Mouse (Mus musculus) lung, postnatal 14 days (tissue): ENCODE data around the gene Ints6l.
"Not testable (repeated sequence)": the region's sequence is repeated elsewhere in the genome, so short reads cannot be mapped to it uniquely, and the experiment has no call there.

Experiments
- DNase-seq: peaks from one replicate; pipeline ENCODE4 v3.0.0; 2021

Gene Ints6l

DNA sequence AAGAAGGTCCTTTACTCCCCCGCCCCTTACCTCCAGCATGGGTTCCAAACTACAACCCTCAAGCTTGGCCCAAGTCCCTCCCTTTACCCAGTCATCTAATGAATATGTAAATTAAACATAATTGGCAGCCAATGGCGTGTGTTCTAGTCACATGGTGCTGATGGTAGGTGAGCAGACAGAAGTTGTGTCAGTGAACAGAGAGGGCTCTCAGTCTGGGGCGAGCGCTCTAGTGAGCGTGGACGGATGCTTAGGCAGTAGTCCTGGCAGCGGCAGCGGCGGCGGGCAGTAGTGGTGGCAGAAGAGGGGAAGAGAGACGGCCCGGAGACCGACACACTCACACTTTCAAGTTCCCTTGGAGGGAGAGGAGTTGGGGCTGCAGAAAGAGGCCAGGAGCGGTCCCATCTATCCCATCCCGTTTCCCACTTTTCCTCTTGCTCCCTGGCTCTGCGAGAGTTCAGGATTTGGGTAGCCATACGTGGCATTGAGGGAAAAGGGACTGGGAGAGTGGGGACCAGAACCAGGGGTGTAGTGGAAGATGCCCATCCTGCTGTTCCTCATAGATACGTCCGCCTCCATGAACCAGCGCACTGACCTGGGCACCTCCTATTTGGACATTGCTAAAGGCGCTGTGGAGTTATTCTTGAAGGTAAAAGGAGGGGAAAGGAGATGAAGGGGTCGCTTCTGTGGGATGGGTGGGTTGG lies at the start of gene Ints6l:
Gene Ints6l, plus strand, starts transcription at position 187 of the 701 bp plus-strand sequence.
- peak; percentile 76 for DNase-seq

DNA sequence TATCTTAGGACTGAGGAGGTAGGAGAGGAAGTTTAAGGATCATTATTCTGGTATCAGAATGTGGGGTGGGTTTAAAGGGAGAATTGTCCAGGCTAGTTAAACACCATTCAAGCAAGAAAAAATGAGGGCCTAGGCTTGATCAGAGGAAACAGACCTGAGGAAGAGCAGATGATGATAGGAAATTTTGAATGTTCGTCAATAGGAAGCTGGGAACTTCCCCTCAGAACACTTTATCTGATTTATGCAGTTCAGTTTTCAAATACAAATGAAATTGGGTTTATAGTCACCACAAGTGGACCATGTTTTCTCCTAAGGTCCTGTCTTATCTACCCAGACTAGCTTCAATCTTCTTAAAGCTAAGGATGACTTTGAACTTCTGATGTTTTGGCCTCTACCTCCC lies 49.2 kb upstream of the Ints6l start:
- DNase-seq = no peak

DNA sequence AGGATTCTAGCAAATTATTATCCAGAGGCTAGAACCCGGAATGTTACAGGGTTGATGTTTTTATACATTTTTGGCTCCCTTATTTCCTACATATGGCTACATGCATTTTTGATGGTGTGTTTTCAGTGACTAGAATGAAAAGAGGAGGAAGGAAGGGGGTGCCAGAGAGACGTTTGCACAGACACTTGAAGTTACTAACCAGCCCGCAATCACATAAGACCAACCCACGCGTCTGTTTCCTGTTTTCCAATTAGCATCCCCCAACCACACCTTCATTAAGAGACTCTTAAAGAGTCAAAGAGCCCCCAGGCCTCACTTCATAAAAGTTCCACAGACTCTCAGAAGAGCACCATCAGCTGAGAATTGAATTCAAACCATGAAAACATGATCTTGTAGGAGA lies 48.5 kb upstream of the Ints6l start:
- DNase-seq = no peak

DNA sequence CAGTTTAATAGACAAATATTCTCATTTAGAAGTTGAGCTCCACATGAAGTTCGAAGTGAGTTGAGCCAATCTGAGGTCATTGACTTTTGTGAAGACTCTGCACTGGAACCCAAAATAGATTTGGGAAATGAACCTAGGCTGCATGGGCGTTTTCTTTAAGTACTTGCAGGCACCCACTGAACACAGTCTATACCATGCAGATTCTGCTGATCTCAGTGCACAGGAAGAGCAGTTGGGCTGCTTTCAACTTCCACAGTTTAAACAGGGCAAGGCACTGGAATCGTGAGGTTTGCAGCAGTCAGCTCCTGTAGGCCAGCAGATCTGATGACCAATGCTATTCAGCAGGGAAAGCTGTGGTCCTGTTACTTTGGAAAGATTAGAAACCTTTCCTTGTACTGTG lies 38.4 kb upstream of the Ints6l start:
- DNase-seq = no peak

DNA sequence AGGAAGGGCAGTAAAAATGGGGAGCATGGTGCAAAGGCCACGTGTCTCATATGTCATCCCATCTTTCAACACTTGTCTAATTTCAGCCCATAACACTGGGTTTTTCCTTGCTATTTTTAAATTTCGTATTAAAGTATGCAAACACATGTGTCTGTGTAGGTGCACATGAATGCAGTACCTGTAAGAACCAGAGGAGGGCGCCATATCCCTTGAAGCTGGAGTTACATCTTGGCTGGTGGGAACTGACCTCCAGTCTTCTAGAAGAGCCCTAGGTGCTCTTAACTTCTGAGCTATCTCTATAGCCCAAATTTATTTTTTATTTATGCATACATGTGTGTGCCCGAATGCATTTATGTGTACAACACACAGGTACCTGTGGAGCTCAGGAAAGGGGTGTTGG lies 37.1 kb upstream of the Ints6l start:
- DNase-seq = no peak

DNA sequence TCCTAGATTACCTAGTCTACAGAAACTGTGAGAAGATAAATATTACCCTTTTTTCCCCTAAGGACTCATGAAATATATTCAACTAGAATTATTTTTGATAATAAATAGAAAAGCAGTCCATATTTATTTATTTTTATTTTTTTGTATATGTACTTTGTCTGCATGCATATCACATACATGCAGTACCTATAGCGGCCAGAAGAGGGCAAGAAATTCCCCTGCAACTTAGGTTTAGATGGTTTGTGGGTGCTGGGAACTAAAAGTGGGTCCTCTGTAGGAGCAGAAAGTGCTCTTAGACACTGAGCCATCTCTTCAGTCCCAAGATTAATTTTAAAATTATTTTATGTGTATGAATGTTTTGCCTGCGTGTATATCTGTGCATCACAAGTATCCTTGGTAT lies 24.1 kb upstream of the Ints6l start:
- no peak for DNase-seq

DNA sequence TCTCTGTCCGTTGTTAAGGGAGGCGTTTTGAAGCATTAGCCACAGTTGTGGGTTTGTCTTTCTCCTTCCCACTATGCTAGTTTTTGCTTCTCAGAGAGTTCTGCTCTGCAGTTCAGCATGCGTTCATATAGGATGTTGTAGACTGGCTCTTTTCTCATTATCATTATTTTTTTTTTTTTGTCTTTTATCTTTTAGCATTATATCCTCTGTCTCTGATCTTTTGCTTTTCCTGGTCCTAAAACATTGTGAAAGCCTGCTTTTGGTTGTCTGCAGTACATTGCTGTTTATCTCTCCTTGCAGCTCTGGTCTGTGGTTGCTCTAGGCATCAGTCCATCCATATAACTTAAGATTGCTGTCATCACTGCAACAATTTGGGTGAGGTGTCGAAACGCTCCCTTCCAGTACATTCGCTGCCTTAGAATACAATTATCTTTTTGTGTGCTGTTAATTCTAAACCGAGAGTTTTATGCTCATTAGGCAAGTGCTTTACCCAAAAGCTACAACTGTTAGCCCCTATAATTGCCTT lies 18.8 kb upstream of the Ints6l start:
- no peak for DNase-seq

DNA sequence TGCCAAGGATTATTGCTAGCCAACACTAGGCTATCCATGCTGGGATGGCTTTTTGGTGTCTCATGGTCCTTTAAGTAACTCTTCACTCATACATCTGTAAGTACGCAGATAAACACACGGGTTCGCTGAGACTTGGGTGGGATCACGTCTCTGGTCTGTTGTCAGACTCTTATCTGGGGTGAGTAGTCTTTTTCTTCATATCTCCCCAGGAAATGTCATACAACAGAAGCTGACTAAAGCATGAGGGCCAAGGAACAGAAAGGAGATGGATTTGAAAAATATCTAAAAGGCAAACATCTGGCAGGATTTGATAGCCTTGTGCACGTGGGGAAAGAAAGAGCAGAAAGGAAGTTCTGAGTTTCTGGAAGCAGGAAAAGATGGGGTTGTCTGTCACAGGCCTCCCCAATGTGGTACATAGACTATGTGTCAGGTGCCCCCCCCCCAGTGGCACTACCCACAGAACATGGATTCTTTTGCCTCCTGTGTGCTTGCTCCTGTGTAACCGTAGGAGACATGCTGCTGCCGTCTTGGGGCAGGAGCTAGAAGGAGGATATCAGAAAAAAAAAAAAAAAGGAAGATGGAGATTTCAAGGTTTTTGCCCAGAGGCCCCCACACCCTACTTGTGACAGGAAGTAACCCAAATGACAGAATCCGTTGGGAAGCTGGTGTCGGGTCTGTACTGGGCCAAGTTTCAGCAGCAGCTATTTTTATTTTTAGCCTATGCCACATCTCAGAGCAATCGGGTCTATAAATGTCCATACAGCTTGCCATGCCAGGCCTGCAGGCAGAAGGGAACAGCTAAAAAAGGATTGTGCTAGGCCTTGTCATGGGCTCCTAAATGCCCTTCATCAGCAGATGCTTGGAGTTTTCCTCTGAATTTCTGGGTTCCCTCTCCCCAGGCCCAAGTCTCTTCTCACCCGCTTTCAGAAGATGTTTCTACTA lies 7.9 kb upstream of the Ints6l start:
- no peak for DNase-seq

DNA sequence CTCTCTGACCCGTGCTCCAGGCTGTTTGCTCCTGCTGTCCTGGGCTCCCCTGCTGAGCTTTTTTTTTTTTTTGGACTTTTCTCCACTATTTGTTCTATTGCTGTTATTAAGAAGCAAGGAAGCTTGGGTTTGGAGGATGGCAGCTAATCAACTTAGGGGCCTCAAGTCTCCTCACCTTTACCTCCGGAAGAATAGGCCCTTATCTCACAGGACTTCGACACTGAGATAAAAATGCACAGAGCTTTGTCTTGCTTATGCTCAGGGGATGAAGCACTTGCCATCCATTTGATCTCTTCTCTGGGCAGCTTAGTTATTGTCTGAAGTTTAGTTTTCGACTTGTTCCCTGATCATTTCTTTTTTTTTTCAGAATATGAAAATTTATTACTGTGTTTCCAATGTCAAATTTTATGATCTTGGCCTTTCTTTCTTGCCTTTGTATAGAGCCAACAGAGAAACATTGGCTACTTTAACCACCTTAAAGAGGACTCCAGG lies 7.1 kb upstream of the Ints6l start, which contains the start of gene Gm2174:
Gene Gm2174, plus strand, starts transcription at position 442 of the 492 bp plus-strand sequence.
- no peak for DNase-seq

DNA sequence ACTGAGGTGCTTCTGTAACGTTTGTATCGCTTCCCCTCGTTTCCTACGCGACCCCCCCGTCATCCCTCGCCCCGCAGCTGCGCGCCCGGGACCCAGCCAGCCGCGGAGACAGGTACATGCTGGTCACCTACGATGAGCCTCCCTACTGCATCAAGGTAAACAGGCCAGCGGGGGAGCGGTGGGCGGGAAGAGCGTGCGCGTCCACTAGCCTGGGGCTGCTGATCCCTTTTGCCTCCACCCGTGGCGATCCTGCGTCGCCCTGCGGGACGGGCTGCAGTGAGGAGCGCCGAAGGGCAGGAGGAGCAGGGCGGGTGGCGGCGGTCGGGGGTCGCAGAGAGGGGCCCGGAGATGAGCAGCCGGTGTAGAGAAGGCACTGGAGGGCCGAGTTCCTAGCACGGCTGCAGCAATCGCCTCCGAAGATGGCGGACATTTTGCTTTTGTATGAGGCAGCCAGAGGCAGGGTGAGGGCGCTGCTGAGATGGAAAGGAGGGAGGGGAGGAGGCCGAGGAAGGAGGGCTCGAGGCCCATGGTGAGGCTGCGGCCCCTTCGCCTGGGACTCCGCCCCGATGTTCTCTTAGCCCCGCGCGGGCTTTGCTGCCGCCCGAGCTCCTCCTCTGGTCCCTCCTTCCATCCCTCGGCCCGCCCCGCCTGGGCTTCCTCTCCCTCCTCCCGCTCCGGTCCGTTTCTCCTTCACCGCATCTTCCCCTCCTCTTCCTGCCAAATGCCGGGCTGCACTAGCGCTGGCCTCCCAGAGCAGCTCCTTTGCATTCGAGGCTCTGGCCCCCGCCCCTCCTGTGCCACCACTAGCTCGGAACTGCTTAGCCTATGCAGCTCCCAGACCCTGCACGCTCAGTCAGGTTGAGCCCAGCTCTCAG lies 952 bp downstream of the Ints6l start:
- DNase-seq = peak; percentile 86

DNA sequence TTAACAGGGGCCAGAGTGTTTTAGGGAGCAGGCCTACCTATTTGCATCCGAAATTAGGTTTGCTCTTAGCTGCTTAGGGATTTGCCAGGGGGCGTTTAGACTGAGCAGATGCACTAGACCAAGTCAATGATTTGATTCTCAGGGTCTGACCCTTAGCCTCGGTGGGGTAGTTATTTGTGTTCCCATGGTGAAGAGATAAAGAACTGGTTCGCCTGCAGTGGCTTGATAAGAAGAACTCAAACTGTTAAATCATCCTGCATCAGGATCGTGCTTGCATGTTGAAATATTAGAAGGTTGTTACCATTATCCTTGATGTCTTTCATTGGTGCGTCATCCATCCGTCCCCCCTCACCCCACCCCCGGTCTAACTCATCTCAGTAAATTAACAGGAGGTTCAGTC lies 1.7 kb downstream of the Ints6l start:
- no peak for DNase-seq

DNA sequence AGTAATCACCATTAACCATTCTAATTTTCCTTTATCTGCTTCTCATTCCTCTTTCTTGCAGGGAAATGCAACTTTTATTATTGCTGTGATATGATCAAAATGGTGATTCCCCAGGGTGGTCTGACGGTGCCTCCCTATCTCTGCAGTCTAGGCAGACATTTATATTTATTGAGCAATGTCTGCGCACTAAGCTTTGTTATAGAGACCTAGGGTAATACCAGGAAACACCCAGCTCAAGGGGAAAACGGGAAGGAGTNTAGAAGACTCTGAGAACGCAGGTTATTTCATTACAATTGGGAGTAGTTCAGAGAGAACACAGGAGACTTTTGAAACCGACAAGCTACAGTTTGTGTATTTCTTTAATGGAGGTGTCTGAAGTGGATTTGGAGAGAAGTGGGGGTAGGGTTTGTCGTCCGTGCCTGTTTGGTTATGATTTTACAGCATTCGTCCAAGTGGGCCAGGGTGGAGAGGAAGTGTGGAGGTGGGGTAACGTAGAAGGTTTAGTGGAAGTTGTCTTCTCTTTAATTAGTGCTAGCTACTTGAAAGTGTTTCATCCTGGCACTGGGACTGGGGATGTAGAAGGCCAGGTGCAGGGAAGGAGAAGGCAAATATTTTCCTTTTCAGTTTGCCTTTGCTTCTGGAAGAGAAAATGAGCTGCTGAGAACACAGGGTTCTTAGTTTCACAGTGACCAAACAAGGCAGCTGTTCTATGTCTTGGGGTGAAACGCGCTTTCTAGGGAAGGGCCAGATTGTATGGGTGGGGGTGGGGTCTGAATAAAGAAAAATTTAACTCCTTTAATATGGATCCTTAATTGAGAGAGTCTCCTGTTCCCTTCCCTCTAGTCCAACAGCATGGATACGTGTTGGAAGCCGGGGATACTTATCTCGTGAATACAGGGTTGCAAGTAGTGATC lies 7.6 kb downstream of the Ints6l start:
- DNase-seq = peak; percentile 5

DNA sequence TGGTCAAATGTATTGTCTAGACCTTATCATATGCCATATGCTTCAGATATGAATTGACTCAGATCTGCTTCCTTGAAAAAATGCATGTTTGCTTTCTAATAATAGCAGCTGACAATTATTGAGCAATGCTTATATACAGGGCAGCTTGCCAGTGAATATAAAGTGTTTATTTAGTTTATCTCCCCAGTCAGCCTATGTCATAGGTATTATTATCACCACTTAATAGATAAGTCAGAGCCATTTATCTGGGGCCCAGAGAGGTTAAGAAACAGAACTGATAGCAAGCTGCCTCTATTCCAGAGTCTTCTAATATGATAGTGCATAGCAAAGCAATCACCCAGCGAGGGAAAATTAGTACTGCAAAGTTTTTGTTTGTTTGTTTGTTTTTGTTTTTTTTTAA lies 10.2 kb downstream of the Ints6l start:
- no peak for DNase-seq

DNA sequence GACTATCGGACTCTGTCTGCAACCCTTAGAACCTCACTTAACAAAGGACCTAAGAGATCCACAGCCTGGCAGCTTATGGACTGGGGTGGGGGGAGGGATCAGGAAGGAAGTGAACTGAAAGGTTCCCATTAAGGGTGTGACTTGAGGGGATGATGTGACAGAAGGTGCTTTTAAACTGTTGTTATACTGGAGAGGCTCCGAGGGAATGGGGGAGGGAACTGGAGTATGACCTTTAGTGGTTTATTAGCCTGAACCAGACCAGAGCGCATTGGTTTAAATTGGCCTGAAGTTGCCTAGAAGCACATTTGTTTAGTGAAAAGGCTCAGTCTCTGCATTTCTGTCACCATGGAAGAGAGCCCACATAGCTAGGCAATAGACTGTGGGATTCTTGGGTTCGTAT lies 13.0 kb downstream of the Ints6l start:
- DNase-seq = no peak

DNA sequence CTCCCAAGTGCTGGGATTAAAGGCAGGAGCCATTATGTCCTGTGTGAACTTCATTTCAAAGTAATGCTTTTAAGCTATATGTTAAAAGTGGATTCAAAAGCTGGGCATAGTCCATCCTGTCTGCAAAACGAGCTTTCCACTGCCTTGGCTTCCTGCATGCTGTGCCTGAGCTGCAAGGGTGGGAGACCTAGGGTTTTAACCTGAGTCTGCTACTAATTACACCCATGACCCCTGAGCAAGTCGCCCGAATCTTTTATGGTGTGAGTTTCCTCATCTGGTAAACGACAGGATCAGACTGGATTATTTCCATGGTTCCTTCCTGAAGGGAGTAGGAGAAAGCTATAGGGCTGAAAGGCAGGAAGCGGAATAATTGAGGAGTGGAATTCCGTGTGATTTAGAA lies 13.8 kb downstream of the Ints6l start:
- DNase-seq = no peak

DNA sequence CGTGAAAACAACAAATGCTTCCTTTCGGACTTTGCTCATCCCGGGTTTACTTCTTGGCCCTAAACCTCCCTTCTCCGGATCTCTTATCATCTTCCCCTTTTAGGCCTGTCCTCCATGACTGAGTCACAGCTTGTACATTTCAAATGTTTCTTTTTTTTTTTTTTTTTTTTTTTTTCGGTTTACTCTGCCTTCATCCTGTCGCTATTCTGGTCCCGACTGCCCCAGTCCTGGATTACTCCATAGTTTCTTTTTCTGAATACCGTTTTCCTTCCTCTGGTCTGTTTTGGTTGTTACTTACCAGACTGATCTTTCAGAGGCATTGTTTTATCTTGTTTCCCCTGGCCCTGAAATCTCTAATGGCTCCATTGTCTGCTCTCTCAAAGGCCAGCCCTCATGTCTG lies 19.4 kb downstream of the Ints6l start:
- no peak for DNase-seq

DNA sequence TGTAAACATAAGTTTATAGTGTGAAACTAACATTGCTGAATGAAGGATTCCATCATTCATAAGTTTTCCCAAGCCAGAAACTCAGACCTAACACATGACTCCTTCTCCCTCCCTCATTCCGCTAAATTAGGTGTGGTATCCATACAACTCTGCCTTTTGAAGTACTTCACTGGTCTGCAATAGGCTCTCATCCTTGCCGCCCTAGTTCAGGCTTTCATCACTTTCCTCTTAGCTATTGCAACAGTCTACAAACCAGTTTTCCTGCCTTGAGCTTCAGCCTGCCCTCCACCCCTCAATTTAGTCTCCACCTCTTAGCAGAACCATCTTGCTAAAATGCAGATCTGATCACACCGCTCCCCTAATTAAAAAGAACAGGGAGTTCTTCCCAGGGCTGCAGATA lies 22.9 kb downstream of the Ints6l start:
- DNase-seq = no peak

DNA sequence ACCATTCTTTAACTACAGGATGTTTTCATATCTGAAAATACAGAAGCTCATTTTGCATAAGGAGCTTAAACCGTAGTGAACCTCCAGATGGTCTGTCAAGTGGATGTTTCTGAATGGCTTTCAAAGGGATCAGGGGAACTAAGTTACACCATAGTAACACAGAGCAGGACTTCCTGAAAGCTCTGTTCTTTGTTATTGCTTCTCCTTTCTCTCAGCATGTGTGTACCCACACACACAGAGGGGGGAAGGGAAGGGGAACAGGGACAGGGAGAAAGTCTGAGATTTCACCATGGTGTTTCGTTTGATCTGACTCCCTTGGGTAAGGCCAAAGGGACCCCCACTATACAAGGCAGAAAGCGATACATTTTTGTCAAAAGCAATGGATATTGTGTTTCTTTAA lies 27.2 kb downstream of the Ints6l start:
- no peak for DNase-seq

DNA sequence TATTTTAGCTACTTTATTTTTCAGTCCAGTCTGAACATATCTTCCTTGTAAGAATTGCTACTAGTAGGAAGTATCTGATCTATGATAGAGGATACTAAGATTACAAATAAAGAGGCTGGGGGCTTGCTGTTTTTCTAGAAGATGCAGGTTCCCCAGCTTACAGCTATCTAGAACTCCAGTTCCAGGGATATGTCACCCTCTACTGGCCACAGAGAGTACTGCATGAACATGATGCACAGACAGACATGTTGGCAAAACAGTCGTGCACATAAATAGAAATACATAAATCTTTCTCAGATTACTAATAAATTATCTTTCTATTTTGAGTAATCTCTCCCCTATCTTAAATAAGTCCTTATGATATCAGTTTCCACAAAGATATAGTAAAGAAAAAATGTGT lies 35.1 kb downstream of the Ints6l start:
- peak; percentile 86 for DNase-seq

DNA sequence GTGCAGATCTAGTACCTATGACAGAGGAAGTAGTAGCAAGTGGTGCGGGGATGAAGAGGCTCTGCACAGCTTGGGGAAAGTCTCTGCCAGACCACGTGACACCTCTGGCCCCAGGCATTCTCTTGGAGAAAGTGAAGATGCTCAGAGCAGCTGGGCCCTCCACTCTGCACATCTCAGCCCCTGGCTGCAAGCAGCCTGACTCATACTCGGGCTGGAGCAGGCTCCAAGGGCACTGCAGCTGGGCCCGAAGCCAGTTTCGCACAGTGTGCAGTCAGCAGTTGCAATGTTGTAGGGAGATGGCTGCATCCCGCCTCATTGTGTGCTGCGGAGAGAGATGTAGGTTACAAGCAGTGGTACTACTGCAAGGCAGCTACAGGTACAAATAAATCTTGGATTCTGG lies 42.6 kb downstream of the Ints6l start:
- DNase-seq = no peak

DNA sequence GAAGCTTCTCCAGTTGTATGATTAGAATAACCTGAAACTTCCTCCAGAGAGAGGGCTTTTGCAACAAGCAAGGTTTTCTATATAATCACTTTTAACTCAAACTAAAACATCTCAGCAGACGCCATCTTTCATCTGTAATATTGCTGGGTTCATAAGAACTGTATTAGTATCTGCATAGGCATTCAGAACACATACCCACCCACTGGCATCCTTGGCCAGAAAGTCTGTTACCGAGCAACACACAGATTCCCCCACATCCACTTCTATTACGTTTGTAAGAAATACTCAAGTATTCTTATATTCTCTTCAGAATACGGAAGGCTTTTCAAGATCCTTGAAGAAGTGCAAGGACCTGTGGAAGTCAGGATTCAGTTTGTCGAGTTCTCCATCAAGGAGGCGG lies 69.8 kb downstream of the Ints6l start, which contains the start of gene Gm10477:
Gene Gm10477, plus strand, starts transcription at position 301 of the 400 bp plus-strand sequence.
- DNase-seq = not testable (repeated sequence)
